Mouse (Mus musculus): Measurements from ENCODE around the gene Degs1.
A peak's percentile ranks its signal among the peaks of the same experiment; 100 is the strongest.
"Not testable (repeated sequence)": the region's sequence is repeated elsewhere in the genome, so short reads cannot be mapped to it uniquely, and the experiment has no call there.

Degs1 gene

DNA sequence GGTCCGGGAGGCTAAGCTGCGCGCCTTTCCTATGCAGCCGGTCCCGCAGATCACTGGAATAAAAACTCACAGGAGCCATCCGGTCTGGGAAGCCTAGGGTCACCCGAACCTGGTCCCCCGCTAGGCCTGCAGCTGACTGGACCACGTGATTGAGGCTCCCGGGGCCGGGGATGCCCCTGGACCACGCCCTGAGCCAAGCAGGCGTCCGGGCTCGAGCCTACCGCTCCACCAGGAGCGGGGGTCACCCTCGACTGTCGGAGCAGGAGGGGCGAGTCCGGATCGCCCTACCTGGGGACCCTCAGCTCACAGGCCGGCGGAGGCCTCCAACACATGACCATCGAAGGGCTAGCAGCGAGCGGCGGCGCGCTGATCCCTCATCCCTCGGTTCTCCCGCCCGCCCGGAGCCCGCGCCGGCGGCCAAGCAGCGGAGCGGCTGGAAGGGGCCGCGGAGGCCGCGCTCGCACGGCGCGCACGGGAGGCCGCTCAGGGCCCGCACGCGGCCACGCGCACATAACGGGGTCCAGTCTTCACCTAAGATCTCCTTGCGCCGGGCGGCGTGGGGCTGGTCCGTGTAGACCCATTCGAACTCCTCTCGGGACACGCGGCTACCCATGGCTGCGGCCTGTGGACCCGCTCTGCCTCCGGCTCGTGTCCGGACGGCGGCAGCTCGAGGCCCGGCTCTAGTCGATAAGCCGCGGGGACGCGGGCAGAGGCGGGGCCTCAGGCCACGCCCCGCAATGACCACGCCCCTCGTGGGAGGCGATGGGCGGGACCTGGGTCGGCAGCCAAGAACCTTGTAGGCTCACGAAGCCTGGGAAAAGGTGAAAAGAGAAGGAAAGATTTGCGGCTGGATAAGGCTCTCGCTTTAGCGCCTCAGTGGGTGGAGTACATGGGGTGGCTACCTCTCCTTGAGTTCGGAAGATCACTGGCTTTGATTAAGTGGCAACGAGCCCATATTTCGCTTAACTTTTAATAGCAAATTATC, at the start of gene Degs1:
Gene Degs1 (minus strand): TSS at position 714 of the 985 bp plus-strand sequence.
- peak; percentile 96 for DNase-seq

DNA sequence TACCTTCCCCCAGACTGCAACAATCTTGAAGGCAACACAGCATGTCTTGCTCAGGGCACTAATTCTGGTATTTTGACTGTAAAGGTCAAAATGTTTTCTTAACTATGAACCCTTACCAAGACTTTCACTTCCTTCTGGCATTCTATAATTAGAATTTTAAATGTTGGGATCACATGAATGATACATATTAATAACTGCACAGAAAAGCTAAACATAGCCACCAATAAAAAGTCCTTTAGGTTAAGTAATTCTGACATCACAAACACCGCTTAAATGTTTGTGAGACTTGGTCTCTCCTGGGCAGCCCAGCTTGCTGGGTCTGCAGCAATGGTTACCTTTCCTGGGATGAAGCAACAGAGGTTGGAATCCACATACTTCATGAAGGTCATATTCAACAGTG, 43.3 kb upstream of the Degs1 start:
- DNase-seq: no peak

DNA sequence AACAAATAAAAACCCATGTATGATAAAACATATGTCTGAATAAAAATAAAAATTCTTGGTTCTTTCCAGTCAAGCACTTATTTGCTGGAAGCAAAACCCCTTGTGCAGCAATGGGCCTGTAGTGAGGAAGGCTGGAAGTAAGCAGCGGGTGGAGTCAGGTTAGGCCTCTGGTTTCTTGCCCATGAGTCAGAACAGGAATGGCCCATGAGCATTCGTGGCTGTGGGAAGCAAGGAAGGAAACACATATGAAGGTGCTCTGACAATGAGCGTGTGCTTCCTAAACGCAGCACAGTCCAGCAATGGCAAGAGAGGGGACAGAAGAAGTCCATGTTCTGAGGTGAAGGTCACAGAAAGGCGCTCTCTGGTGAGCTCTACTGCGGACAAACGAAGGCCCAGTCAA, 41.9 kb upstream of the Degs1 start:
- DNase-seq: no peak

DNA sequence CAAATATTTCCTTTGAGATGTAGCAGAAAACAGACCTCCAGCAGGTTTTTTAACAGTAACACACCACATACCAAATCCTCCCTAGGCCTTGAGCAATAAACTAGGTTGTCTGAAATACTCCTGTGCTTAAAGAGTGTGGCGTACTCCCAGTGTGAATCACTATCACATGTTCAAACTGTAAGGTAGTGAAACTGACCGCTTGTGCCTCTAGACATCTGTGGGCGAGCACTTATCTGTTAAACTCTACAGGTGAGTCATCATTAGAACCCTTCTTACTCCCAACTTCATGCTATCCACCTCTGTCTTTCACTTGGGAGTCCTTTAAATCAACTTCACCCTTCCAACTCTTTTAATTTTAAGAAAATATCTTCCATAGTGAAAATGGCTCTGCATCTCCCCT, 40.5 kb upstream of the Degs1 start:
- no peak for DNase-seq

- no peak for DNase-seq
These were observed 31.6 kb upstream of the Degs1 start for GRCm38 (mm10) chr1:182314201-182314600.

GRCm38 (mm10) chr1:182313181-182313580, 30.6 kb upstream of the Degs1 start:
- no peak for DNase-seq

- DNase-seq: no peak
These were observed 28.8 kb upstream of the Degs1 start for GRCm38 (mm10) chr1:182311376-182311775.

GRCm38 (mm10) chr1:182310316-182310715, 27.7 kb upstream of the Degs1 start:
- no peak for DNase-seq

DNA sequence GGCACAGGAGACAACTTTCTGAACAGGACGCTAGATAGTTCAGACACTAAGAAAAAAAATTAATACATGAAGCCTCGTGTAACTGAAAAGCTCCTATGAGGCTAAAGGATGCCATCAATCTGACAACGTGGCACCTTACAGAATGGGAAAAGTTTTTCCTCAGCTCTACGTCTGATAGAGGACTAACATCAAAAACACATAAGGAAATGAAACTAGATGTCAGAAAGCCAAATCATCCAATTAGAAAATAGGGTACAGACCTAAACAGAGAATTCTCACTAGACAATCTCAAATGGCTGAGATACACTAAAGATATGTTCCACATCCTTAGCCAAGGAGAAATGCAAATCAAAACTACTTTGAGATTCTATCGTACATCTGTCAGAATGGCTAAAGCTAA, 26.8 kb upstream of the Degs1 start:
- DNase-seq: no peak

DNA sequence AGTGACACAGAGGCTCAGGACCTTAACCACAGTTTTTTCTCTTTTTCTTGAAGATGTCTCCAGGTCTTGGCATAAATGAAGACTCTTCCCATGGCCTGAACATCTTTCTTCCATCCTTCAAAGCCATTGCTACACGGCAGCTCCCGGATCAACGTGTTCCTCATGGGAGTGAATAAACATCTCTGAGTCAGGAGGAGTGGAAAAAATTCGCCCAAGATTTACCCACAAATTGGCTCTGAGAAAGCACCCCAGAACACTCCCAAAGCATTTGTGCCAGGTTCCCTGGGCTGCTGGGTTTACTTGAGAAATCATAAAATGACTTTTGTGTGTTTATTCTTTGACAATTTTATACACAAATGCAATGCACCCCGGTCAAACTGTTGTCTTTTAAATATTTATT, 20.3 kb upstream of the Degs1 start:
- DNase-seq: no peak

GRCm38 (mm10) chr1:182302176-182302870, 19.7 kb upstream of the Degs1 start:
- no peak for DNase-seq

GRCm38 (mm10) chr1:182297821-182298220, 15.2 kb upstream of the Degs1 start:
- no peak for DNase-seq

DNA sequence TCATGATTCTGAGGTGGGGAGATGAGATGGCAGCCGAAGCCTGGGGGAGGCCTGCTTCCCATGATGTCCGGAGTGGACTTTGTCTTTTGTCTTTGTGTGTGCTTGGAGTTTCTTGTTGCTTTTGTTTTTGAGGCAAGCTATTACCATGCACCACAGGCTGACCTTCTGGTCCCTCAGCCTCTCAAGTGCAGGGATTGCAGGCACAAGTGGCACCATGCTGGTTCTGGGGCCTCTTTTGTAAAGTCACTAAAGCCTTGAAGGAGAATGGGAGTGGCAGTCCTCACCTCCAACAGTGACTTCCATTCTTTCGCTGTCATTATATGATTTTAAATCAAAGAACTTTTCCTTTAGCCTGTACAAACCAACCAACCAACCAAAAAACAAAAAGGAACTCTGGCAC, 14.6 kb upstream of the Degs1 start:
- DNase-seq: no peak

- no peak for DNase-seq
These were observed 14.2 kb upstream of the Degs1 start for GRCm38 (mm10) chr1:182296816-182297215.

GRCm38 (mm10) chr1:182296141-182296540, 13.5 kb upstream of the Degs1 start:
- DNase-seq: no peak

DNA sequence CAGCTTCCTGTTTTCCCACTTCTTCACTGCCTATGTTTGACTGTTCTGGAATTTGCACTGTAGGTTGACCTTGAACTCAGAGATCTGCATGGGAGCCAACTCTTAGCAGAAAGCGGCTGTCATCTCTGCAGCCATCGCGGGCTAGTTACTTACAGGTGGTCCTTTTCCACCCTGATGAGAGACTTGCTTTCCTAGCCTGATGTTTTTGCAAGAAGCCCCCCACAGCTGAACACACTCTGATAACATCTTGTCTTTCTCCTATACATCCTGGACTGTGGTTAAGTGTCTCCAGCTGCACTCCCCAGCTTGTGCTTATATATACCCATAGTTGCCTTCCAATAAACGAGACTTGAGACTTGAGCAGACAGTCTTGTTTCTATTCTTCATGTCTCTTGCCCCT, 9.7 kb upstream of the Degs1 start:
- DNase-seq: no peak

DNA sequence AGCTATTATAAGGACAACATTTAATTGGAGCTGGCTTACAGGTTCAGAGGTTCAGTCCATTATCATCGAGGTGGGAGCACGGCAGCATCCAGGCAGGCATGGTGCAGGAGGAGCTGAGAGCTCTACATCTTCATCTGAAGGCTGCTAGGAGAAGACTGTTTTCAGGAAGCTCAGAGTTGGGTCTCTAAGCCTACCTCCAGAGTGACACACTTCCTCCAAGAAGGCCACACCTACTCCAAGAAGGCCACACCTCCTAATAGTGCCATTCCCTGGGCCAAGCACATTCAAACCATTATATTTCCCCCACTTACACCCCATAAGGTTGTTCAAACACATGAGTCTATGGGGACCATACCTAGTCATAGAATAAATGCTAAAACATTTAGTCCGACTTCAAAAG, 8.1 kb upstream of the Degs1 start:
- DNase-seq: not testable (repeated sequence)

DNA sequence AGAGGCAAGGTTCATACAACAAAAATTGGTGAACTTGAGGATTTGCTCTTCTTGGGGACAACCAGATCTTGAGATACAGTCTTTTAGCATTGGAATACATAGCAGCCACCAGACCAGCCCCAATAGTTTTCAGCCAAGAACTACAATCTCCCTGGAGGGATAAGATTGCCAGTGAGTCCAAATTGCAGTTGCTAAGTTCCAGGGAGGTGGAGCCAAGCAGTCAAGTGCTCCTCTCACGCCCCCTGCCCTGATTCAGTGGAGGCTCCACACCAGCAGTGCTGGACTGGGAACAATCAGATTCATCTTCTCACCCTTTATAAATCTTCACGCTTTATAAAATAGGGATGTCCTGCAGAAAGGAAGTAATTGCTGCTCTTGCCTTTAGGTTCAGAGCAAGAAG, 7.2 kb upstream of the Degs1 start:
- DNase-seq: no peak

- DNase-seq: no peak
These were observed 6.0 kb upstream of the Degs1 start for GRCm38 (mm10) chr1:182288601-182289000.

- no peak for DNase-seq
These were observed 5.2 kb upstream of the Degs1 start for GRCm38 (mm10) chr1:182287781-182288180.

DNA sequence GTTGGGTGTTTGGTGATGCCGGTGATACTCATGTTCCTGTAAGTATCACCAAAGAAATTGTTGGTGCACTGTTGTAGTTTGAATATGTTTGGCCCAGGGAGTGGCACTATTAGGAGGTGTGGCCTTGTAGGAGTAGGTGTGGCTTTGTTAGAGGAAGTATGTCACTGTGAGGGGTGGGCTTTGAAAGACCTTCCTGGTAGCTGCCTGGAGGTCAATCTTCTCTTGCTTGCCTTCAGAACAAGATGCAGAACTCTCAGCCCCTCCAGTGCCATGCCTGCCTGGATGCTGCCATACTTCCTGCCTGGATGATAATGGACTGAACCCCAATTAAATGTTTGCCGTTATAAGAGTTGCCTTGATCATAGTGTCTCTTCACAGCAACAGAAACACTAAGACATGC, 2.2 kb upstream of the Degs1 start:
- DNase-seq: no peak

- no peak for DNase-seq
These were observed 627 bp upstream of the Degs1 start for GRCm38 (mm10) chr1:182283231-182283630.

DNA sequence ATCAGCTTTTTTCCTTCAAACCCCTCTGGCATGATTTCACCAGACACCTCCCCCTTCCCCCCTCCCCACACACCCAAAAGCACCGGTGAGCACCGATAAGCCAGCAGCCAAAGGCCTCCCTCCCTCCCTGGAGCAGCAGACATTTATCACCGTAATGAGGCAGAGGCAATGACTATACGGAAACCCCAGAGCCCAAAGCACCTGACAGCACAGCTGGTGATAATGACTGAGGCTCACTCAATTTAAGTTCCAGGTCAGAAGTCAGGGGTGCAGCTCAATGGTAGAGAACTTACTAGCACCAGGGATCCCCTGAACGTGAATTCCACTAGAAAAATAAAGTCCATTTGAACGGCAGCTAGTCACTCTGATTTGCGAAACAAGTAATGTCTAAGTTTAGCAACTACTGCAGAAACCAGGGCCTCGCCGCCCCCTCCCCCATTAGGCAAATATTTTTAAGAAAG, 1.3 kb downstream of the Degs1 start:
- DNase-seq: peak; percentile 84

DNA sequence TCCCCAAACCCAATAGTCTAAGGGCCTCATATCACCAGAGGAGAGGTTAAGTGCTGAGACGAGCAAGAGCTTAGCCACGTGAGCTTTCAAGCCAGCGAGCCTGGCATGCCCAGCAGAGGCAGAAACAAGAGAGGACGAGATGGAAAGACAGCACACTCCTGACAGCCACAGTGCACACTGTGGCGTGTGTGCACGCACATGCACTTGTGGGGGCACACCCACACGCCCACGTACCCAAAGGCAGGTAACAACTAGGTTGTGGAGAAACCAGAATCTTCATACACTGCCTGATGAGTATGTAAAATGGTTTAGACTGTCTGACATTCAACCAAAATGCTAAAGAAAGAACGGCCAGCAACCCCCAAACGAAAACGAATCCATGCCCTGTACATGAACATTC, 2.0 kb downstream of the Degs1 start:
- DNase-seq: no peak

Measured in liver (tissue).